Mouse (Mus musculus) stomach, embryonic 15.5 days (tissue): Measurements from ENCODE around the gene Taco1. TPM values are rescaled to one million over a fixed set of nuclear protein-coding genes. Genes with fewer than 3 reads are reported as not detected.
"Not testable (repeated sequence)": the region's sequence is repeated elsewhere in the genome, so short reads cannot be mapped to it uniquely, and the experiment has no call there.

Experiments used
- ATAC-seq: fragments of 200-750 bp; cut with Nextera tagmentation; 2 replicates; pipeline ENCODE4 v1.8.0; 2017; ENCODE audit warnings: low read depth, moderate number of reproducible peaks, moderate TSS enrichment; ENCODE audit not compliant: insufficient read depth, low FRiP score
- H3K27ac ChIP-seq: fragments of 300-500 bp; sonication (generic); 2 replicates; pipeline ENCODE4 v1.5.1; 2015; ENCODE audit warnings: mild to moderate bottlenecking, inconsistent platforms
- H3K27me3 ChIP-seq: fragments of 300-500 bp; sonication (generic); replicated peaks from 2 replicates; pipeline ENCODE4 v1.6.1; 2015; ENCODE audit warnings: inconsistent platforms
- H3K36me3 ChIP-seq: fragments of 300-500 bp; sonication (generic); 2 replicates; pipeline ENCODE4 v1.6.1; 2015; ENCODE audit warnings: inconsistent platforms
- H3K4me1 ChIP-seq: fragments of 300-500 bp; sonication (generic); 2 replicates; pipeline ENCODE4 v1.6.1; 2015; ENCODE audit warnings: inconsistent platforms
- H3K4me2 ChIP-seq: fragments of 300-500 bp; sonication (generic); 2 replicates; pipeline ENCODE4 v1.6.1; 2015; ENCODE audit warnings: mild to moderate bottlenecking, inconsistent platforms
- H3K4me3 ChIP-seq: fragments of 300-500 bp; sonication (generic); replicated peaks from 2 replicates; pipeline ENCODE4 v1.5.1; 2015; ENCODE audit warnings: inconsistent platforms
- H3K9ac ChIP-seq: fragments of 300-500 bp; sonication (generic); 2 replicates; pipeline ENCODE4 v1.6.1; 2015; ENCODE audit warnings: inconsistent platforms
- H3K9me3 ChIP-seq: fragments of 300-500 bp; sonication (generic); 2 replicates; pipeline ENCODE4 v1.6.1; 2016; ENCODE audit warnings: inconsistent platforms
- WGBS: fragments of 180-500 bp; shearing (Covaris S2); methylation state at CpG from one replicate; pipeline ENCODE4 v1.1.7; 2015; 5-methylcytosine and 5-hydroxymethylcytosine counted together
- polyA plus RNA-seq: library from polyadenylated mRNA; unstranded; fragments of >200 nt; fragmentation: Nextera tagmentation; extraction: Ambion mirVana; gene quantifications from 2 replicates; pipeline ENCODE4 v1.2.1, GENCODE M21; 2015

Gene Taco1
- polyA plus RNA-seq = 9.8 and 11.5 TPM in 2 replicates

DNA sequence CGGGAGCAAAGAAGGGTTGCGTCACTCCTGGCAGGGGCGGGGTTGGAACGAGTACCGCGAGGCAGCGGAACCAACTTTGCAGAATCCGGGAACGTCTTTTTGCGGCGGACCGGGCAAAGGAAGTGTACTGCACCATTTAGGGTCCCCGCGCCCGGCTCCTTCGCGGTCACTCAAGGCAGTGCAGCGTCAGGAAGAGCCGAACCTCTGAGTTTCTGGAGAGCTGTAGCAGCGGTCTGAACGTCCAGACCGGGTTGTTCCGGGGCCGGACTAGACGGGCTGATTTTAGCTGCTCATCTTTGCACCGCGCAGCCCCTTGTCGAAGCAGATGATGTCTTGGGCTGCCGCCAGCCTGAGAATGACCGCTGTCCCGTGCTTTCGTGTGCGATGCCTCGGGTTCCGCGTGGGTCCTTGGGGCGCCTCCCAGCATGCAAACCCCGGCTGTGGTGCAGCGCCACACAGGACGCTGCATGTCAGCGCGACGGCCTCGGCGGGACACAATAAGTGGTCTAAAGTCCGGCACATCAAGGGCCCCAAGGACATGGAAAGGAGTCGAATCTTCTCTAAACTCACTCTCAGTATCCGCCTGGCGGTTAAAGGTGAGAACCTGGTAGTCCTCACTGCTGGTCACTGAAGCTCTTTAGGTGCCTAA, at the start of gene Taco1:
Gene Taco1 (plus strand): TSS at position 139 of the 649 bp plus-strand sequence.
- no peaks in the 10 kb centered on the region for H3K27me3 ChIP-seq
- H3K4me1 ChIP-seq = peaks cover 7% of the 10 kb centered on the region; the same call in 1 of the 2 replicates
- H3K9ac ChIP-seq = peak within 1 kb of the TSS; percentile 90
- peaks cover 6% of the 10 kb centered on the region; the same call in 1 of the 2 replicates for H3K36me3 ChIP-seq
- H3K9me3 ChIP-seq = no peaks in the 10 kb centered on the region
- H3K4me2 ChIP-seq = peak within 1 kb of the TSS; percentile 83
- H3K4me3 ChIP-seq = peak within 1 kb of the TSS; percentile 85
- peak; percentile 97 for ATAC-seq
- WGBS = under 1% methylated on average over 49 of the region's 49 CpGs
- H3K27ac ChIP-seq = peak within 1 kb of the TSS; percentile 93

DNA sequence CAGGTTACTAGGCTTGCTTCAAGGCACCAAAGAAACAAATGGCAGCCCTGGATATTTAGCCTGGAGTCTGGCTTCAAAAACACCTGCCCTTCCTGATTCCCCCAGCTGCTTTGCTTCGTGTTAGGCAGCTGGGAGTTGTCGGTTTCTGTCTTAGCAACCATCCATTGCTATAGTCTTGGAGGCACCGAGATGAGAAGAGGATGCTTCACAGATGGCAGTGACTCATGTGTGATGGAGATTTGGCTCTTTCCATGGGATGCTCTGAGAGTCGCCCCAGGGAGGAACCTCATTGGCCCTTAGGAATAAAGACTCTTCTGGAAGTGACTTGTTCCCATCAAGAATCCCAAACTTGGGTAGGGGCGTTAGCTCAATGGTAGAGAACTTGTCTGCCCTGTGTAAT, 49.4 kb upstream of the Taco1 start:
- Histone ChIP-seq H3K36me3 (no peaks in the 10 kb centered on the region), H3K9me3 (no peaks in the 10 kb centered on the region), H3K4me1 (peaks cover 16% of the 10 kb centered on the region), H3K27me3 (peaks cover 10% of the 10 kb centered on the region), H3K27ac (no peak overlapping the region), H3K4me3 (no peak overlapping the region), H3K9ac (no peak overlapping the region), H3K4me2 (no peak overlapping the region)
- ATAC-seq = no peak
- WGBS = 64% methylated on average over 5 of the region's 5 CpGs

GRCm38 (mm10) chr11:106020051-106020763, 45.7 kb upstream of the Taco1 start:
- Histone ChIP-seq H3K27ac (no peak overlapping the region), H3K9ac (no peak overlapping the region)
- no peak; the same call in 1 of the 2 replicates for ATAC-seq

DNA sequence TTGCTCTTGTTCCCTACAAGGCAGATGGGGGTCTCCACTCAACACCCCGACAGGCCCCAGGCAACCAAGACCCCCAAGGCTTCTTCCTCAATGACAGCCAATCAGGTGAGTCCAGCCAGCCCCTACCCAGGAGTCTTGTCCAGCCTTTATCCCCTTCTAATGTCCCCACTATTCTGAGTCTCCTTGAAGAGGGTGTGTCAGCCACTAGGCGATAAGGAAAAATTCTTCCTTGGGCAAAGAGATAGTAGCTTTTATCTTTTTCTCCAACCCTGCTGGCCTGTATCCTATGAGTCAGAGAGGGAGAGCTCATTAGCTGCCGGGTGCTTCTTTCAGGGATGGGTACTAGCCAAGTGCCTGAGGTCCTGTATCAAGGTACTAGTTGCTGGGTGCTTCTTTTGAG, 40.1 kb upstream of the Taco1 start:
- no peaks in the 10 kb centered on the region for H3K36me3 ChIP-seq
- no peak overlapping the region for H3K27ac ChIP-seq
- 66% methylated on average over 3 of the region's 3 CpGs for WGBS
- no peak overlapping the region for H3K4me2 ChIP-seq
- H3K4me3 ChIP-seq = no peak overlapping the region
- no peak overlapping the region for H3K9ac ChIP-seq
- H3K9me3 ChIP-seq = no peaks in the 10 kb centered on the region
- ATAC-seq = no peak; the same call in 1 of the 2 replicates
- H3K27me3 ChIP-seq = no peaks in the 10 kb centered on the region
- H3K4me1 ChIP-seq = no peaks in the 10 kb centered on the region

More at GRCm38 (mm10) chr11:106020051-106020763, 45.7 kb upstream of the Taco1 start:
- peaks cover 10% of the 10 kb centered on the region for H3K27me3 ChIP-seq
- WGBS = 1% methylated on average over 50 of the region's 50 CpGs
- peaks cover 9% of the 10 kb centered on the region for H3K4me1 ChIP-seq
- H3K36me3 ChIP-seq = no peaks in the 10 kb centered on the region
- peak overlapping the region; percentile 29 for H3K4me3 ChIP-seq
- H3K4me2 ChIP-seq = peak overlapping the region; percentile 60
- no peaks in the 10 kb centered on the region for H3K9me3 ChIP-seq

DNA sequence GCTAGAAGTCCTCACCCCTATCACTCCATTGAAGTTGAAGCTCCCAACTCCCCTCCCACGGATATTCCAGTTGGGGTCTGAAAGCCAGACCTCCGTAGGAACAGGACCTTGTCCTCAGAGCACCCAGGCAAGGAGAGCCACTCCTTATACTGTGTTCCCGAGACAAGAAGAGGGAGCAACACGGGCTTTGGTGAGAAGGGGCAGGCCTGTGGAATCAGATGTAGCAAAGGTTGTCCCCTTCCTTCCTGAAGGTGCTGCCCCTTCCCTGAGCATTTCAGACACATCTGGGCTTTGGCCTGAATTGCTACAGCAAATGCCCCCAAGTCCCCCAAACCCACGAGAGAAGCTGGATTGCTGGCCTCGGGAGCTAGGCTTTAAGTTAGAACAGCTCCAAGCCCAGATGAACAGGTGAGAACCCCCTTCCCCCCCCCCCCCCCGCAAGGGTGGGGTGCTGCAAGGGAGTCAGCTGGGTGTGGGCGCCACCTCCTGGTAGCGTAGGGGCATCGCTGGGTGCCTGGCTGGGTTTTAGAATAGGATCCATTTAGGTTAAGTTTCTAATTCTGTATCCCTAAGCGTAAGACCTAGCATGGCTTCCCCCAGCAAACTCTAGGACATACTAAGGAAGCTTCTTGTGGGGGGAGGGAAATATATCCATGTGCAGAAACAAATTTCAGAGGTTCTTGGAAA, 39.3 kb upstream of the Taco1 start:
- Histone ChIP-seq H3K36me3 (no peaks in the 10 kb centered on the region), H3K4me3 (no peak overlapping the region), H3K9me3 (no peaks in the 10 kb centered on the region), H3K27ac (no peak overlapping the region), H3K27me3 (no peaks in the 10 kb centered on the region), H3K9ac (no peak overlapping the region), H3K4me2 (no peak overlapping the region), H3K4me1 (no peaks in the 10 kb centered on the region)
- 31% methylated on average over 10 of the region's 11 CpGs for WGBS
- ATAC-seq = no peak

GRCm38 (mm10) chr11:106027607-106028006, 38.3 kb upstream of the Taco1 start:
- no peaks in the 10 kb centered on the region for H3K9me3 ChIP-seq
- no peak overlapping the region for H3K4me3 ChIP-seq
- H3K4me1 ChIP-seq = no peaks in the 10 kb centered on the region
- H3K9ac ChIP-seq = no peak overlapping the region
- H3K4me2 ChIP-seq = no peak overlapping the region
- ATAC-seq = no peak
- no peaks in the 10 kb centered on the region for H3K36me3 ChIP-seq
- 88% methylated on average over 5 of the region's 5 CpGs for WGBS
- H3K27ac ChIP-seq = no peak overlapping the region
- H3K27me3 ChIP-seq = no peaks in the 10 kb centered on the region

DNA sequence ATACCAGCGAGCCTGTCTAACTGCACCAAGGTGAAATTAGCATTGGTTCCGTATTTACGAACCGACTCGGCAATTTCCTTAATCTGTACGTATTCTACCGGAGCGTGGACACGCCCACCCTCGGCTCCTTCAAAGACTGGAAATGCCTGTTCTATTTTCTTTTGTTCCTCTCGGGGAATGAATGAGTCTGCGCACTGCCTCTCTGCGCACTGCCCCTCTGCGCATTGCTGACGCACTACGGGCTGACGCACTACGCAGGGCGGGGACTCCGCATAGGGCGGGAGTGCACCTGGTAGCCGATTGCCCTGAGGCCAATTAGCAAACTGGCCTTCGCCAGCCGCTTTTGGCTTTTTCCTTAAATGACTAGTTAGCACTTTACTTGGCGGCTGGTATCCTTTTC, 33.8 kb upstream of the Taco1 start:
- not testable (repeated sequence) for H3K27ac ChIP-seq, ATAC-seq, H3K27me3 ChIP-seq, H3K9ac ChIP-seq, H3K36me3 ChIP-seq, H3K4me1 ChIP-seq, H3K9me3 ChIP-seq
- Histone ChIP-seq H3K4me3 (peak overlapping the region; percentile 28), H3K4me2 (0 out of 2 replicates have a peak overlapping the region, but pooled peaks have one; percentile 5)
- WGBS = 32% methylated on average over 12 of the region's 25 CpGs

- no peak for ATAC-seq
- peaks cover 7% of the 10 kb centered on the region; the same call in 1 of the 2 replicates for H3K4me1 ChIP-seq
- H3K9me3 ChIP-seq = no peaks in the 10 kb centered on the region
- peak overlapping the region; percentile 34 for H3K4me2 ChIP-seq
- no peak overlapping the region for H3K9ac ChIP-seq
- WGBS = 30% methylated on average over 11 of the region's 11 CpGs
- 0 out of 2 replicates have a peak overlapping the region, but pooled peaks have one; percentile 9 for H3K27ac ChIP-seq
- no peaks in the 10 kb centered on the region for H3K36me3 ChIP-seq
- no peaks in the 10 kb centered on the region for H3K27me3 ChIP-seq
- 0 out of 2 replicates have a peak overlapping the region, but pooled peaks have one; percentile 16 for H3K4me3 ChIP-seq
These were observed 32.4 kb upstream of the Taco1 start for GRCm38 (mm10) chr11:106033491-106033919.

DNA sequence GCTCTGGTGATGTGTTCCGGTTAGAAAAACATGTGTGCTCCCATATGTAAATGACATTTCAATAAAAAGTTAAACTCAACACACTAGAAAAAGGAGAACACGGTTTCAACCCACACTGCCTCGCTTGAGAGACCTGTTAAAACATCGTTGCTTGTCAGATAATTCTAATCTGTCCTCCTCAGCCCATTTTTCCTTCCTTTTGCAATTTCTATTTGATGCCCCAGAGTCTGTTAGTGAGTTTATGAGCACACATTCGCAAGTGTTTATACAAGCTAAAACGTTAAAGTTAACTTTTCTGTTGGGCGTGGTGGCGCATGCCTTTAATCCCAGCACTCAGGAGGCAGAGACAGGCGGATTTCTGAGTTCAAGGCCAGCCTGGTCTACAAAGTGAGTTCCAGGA, 30.9 kb upstream of the Taco1 start:
- no peaks in the 10 kb centered on the region for H3K9me3 ChIP-seq
- WGBS = 83% methylated on average over 9 of the region's 9 CpGs
- peaks cover 7% of the 10 kb centered on the region; the same call in 1 of the 2 replicates for H3K4me1 ChIP-seq
- H3K4me3 ChIP-seq = no peak overlapping the region
- no peaks in the 10 kb centered on the region for H3K27me3 ChIP-seq
- H3K27ac ChIP-seq = no peak overlapping the region
- no peak overlapping the region for H3K4me2 ChIP-seq
- no peak overlapping the region for H3K9ac ChIP-seq
- no peak for ATAC-seq
- no peaks in the 10 kb centered on the region for H3K36me3 ChIP-seq

GRCm38 (mm10) chr11:106036548-106037417, 29.1 kb upstream of the Taco1 start, which contains the start of gene Dcaf7:
Gene Dcaf7 (plus strand): TSS chr11:106036872.
- under 1% methylated on average over 66 of the region's 66 CpGs for WGBS
- H3K4me3 ChIP-seq = peak within 1 kb of the TSS; percentile 92
- H3K27me3 ChIP-seq = no peaks in the 10 kb centered on the region
- H3K4me2 ChIP-seq = peak within 1 kb of the TSS; percentile 88
- ATAC-seq = peak; percentile 99
- peak within 1 kb of the TSS; percentile 90 for H3K27ac ChIP-seq
- peak within 1 kb of the TSS; percentile 94 for H3K9ac ChIP-seq
- H3K36me3 ChIP-seq = no peaks in the 10 kb centered on the region
- H3K4me1 ChIP-seq = peaks cover 7% of the 10 kb centered on the region; the same call in 1 of the 2 replicates
- no peaks in the 10 kb centered on the region for H3K9me3 ChIP-seq

DNA sequence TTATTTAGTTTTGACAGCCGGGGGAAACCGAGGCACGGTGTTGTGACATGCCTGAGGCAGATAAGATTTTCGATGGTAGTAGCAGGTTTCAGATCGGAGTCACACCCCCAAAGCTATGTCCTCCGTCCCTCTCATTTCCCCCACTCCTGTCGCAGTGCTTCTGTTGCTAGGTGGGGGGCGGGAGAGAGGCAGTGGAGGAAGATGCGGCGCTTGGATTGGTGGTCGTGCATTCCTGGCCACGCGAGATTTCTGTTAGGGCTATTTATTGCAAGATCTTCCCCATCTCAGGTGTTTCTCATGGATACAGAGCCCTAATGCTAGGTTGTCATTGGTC, 28.5 kb upstream of the Taco1 start:
- WGBS = under 1% methylated on average over 13 of the region's 13 CpGs
- H3K4me1 ChIP-seq = peaks cover 7% of the 10 kb centered on the region; the same call in 1 of the 2 replicates
- H3K36me3 ChIP-seq = no peaks in the 10 kb centered on the region
- peak overlapping the region; percentile 90 for H3K27ac ChIP-seq
- peak overlapping the region; percentile 92 for H3K4me3 ChIP-seq
- peak overlapping the region; percentile 94 for H3K9ac ChIP-seq
- H3K27me3 ChIP-seq = no peaks in the 10 kb centered on the region
- H3K9me3 ChIP-seq = no peaks in the 10 kb centered on the region
- no peak for ATAC-seq
- peak overlapping the region; percentile 88 for H3K4me2 ChIP-seq
